Mouse (Mus musculus) midbrain, embryonic 11.5 days (tissue): Measurements from ENCODE around the gene Celf2. TPM values are rescaled to one million over a fixed set of nuclear protein-coding genes. Genes with fewer than 3 reads are reported as not detected.

Source experiments
- ATAC-seq: fragments of 200-750 bp; cut with Nextera tagmentation; 2 replicates; pipeline ENCODE4 v1.8.0; 2017; ENCODE audit warnings: moderate TSS enrichment, moderate library complexity; ENCODE audit not compliant: low FRiP score
- DNase-seq: peaks from one replicate; pipeline ENCODE4 v3.0.0; 2015; ENCODE audit warnings: low spot score; ENCODE audit errors: missing footprints
- H3K27ac ChIP-seq: fragments of 300-500 bp; sonication (generic); 2 replicates; pipeline ENCODE4 v1.5.1; 2014; ENCODE audit warnings: low read depth, low read length
- H3K27me3 ChIP-seq: fragments of 300-500 bp; sonication (generic); 2 replicates; pipeline ENCODE4 v1.6.1; 2014; ENCODE audit warnings: mild to moderate bottlenecking, low read length, moderate library complexity, mixed read lengths; ENCODE audit not compliant: control insufficient read depth, insufficient read depth
- H3K36me3 ChIP-seq: fragments of 300-500 bp; sonication (generic); 2 replicates; pipeline ENCODE4 v1.6.1; 2014; ENCODE audit warnings: mild to moderate bottlenecking, low read length, moderate library complexity, mixed read lengths; ENCODE audit not compliant: control insufficient read depth, insufficient read depth
- H3K4me1 ChIP-seq: fragments of 300-500 bp; sonication (generic); 2 replicates; pipeline ENCODE4 v1.6.1; 2014; ENCODE audit warnings: low read length; ENCODE audit not compliant: control insufficient read depth, insufficient read depth
- H3K4me2 ChIP-seq: fragments of 300-500 bp; sonication (generic); 2 replicates; pipeline ENCODE4 v1.6.1; 2014; ENCODE audit warnings: mild to moderate bottlenecking, moderate library complexity
- H3K4me3 ChIP-seq: fragments of 300-500 bp; sonication (generic); 2 replicates; pipeline ENCODE4 v1.5.1; 2014; ENCODE audit warnings: low read depth, low read length
- H3K9ac ChIP-seq: fragments of 300-500 bp; sonication (generic); 2 replicates; pipeline ENCODE4 v1.6.1; 2014; ENCODE audit warnings: low read length
- H3K9me3 ChIP-seq: fragments of 300-500 bp; sonication (generic); 2 replicates; pipeline ENCODE4 v1.6.1; 2016; ENCODE audit warnings: low read length; ENCODE audit not compliant: control insufficient read depth
- WGBS: fragments of 180-500 bp; shearing (Covaris S2); extraction: QIAGEN DNeasy Blood & Tissue Kit; methylation state at CpG from one replicate; pipeline ENCODE4 v1.1.7; 2014; 5-methylcytosine and 5-hydroxymethylcytosine counted together
- polyA plus RNA-seq: library from polyadenylated mRNA; unstranded; fragments of >200 nt; fragmentation: Nextera tagmentation; extraction: Ambion mirVana; gene quantifications from 2 replicates; pipeline ENCODE4 v1.2.1, GENCODE M21; 2014

The Celf2 gene
- polyA plus RNA-seq, 1 experiment from 2014 or later, result 92.7 TPM

GRCm38 (mm10) chr2:6647028-6647427 lies 862.3 kb downstream of the Celf2 start:
- ATAC-seq, result no peak
- no peaks in the 10 kb centered on the region for H3K9me3 ChIP-seq
- 93% methylated on average over 4 of the region's 4 CpGs for WGBS
- no peaks in the 10 kb centered on the region for H3K27me3 ChIP-seq
- DNase-seq, result no peak
- no peak overlapping the region for H3K4me2 ChIP-seq
- H3K4me3 ChIP-seq, result no peak overlapping the region
- H3K9ac ChIP-seq, result no peak overlapping the region
- H3K27ac ChIP-seq, result no peak overlapping the region
- H3K36me3 ChIP-seq, result no peaks in the 10 kb centered on the region
- H3K4me1 ChIP-seq, result no peaks in the 10 kb centered on the region

GRCm38 (mm10) chr2:6646325-6646724 lies 863.0 kb downstream of the Celf2 start:
- Histone ChIP-seq H3K27ac (no peak overlapping the region), H3K4me1 (no peaks in the 10 kb centered on the region), H3K9me3 (no peaks in the 10 kb centered on the region), H3K36me3 (no peaks in the 10 kb centered on the region), H3K4me2 (no peak overlapping the region), H3K4me3 (no peak overlapping the region), H3K27me3 (no peaks in the 10 kb centered on the region), H3K9ac (no peak overlapping the region)
- DNase-seq, result no peak
- no peak for ATAC-seq
- 85% methylated on average over 3 of the region's 3 CpGs for WGBS

GRCm38 (mm10) chr2:6642222-6642850 lies 867.0 kb downstream of the Celf2 start:
- DNase-seq (no peak), ATAC-seq (no peak)
- H3K27me3 ChIP-seq, result no peaks in the 10 kb centered on the region
- H3K9ac ChIP-seq, result no peak overlapping the region
- H3K4me2 ChIP-seq, result no peak overlapping the region
- WGBS, result 82% methylated on average over 3 of the region's 3 CpGs
- H3K36me3 ChIP-seq, result no peaks in the 10 kb centered on the region
- no peaks in the 10 kb centered on the region for H3K4me1 ChIP-seq
- H3K27ac ChIP-seq, result no peak overlapping the region
- no peak overlapping the region for H3K4me3 ChIP-seq
- H3K9me3 ChIP-seq, result no peaks in the 10 kb centered on the region

GRCm38 (mm10) chr2:6639370-6639769 lies 870.0 kb downstream of the Celf2 start:
- ATAC-seq (no peak), DNase-seq (no peak)
- Histone ChIP-seq H3K27me3 (no peaks in the 10 kb centered on the region), H3K4me2 (no peak overlapping the region), H3K36me3 (no peaks in the 10 kb centered on the region), H3K4me1 (no peaks in the 10 kb centered on the region), H3K27ac (no peak overlapping the region), H3K9ac (no peak overlapping the region), H3K9me3 (no peaks in the 10 kb centered on the region), H3K4me3 (no peak overlapping the region)
- 90% methylated on average over 6 of the region's 6 CpGs for WGBS

- no peaks in the 10 kb centered on the region for H3K36me3 ChIP-seq
- H3K9me3 ChIP-seq, result no peaks in the 10 kb centered on the region
- no peak overlapping the region for H3K9ac ChIP-seq
- H3K4me1 ChIP-seq, result no peaks in the 10 kb centered on the region
- H3K4me2 ChIP-seq, result no peak overlapping the region
- no peak for DNase-seq
- no peak overlapping the region for H3K4me3 ChIP-seq
- WGBS, result 86% methylated on average over 2 of the region's 2 CpGs
- no peak overlapping the region for H3K27ac ChIP-seq
- H3K27me3 ChIP-seq, result no peaks in the 10 kb centered on the region
- no peak for ATAC-seq
Measured at GRCm38 (mm10) chr2:6637147-6637546, 872.2 kb downstream of the Celf2 start.

GRCm38 (mm10) chr2:6634899-6635298 lies 874.5 kb downstream of the Celf2 start:
- no peak for DNase-seq
- H3K4me3 ChIP-seq, result no peak overlapping the region
- no peak overlapping the region for H3K9ac ChIP-seq
- no peak overlapping the region for H3K4me2 ChIP-seq
- no peaks in the 10 kb centered on the region for H3K4me1 ChIP-seq
- H3K27ac ChIP-seq, result no peak overlapping the region
- no peaks in the 10 kb centered on the region for H3K9me3 ChIP-seq
- no peaks in the 10 kb centered on the region for H3K36me3 ChIP-seq
- ATAC-seq, result no peak
- H3K27me3 ChIP-seq, result no peaks in the 10 kb centered on the region
- WGBS, result 91% methylated on average over 6 of the region's 6 CpGs

- Histone ChIP-seq H3K9me3 (no peaks in the 10 kb centered on the region), H3K4me3 (no peak overlapping the region), H3K9ac (no peak overlapping the region), H3K36me3 (no peaks in the 10 kb centered on the region), H3K27ac (no peak overlapping the region), H3K4me1 (no peaks in the 10 kb centered on the region), H3K4me2 (no peak overlapping the region), H3K27me3 (no peaks in the 10 kb centered on the region)
- DNase-seq, result no peak
- ATAC-seq, result no peak
- 85% methylated on average over 1 of the region's 1 CpGs for WGBS
Measured at GRCm38 (mm10) chr2:6633115-6633514, 876.2 kb downstream of the Celf2 start.

GRCm38 (mm10) chr2:6623802-6624201 lies 885.6 kb downstream of the Celf2 start:
- DNase-seq (no peak), ATAC-seq (no peak)
- H3K4me3 ChIP-seq, result no peak overlapping the region
- no peaks in the 10 kb centered on the region for H3K4me1 ChIP-seq
- H3K9ac ChIP-seq, result no peak overlapping the region
- no peaks in the 10 kb centered on the region for H3K9me3 ChIP-seq
- no peak overlapping the region for H3K4me2 ChIP-seq
- no peaks in the 10 kb centered on the region for H3K36me3 ChIP-seq
- H3K27ac ChIP-seq, result no peak overlapping the region
- 74% methylated on average over 4 of the region's 4 CpGs for WGBS
- no peaks in the 10 kb centered on the region for H3K27me3 ChIP-seq

- H3K4me2 ChIP-seq, result no peak overlapping the region
- no peak for ATAC-seq
- H3K9ac ChIP-seq, result no peak overlapping the region
- H3K4me3 ChIP-seq, result no peak overlapping the region
- H3K27me3 ChIP-seq, result no peaks in the 10 kb centered on the region
- DNase-seq, result no peak
- 85% methylated on average over 5 of the region's 5 CpGs for WGBS
- H3K9me3 ChIP-seq, result no peaks in the 10 kb centered on the region
- no peak overlapping the region for H3K27ac ChIP-seq
- no peaks in the 10 kb centered on the region for H3K4me1 ChIP-seq
- H3K36me3 ChIP-seq, result no peaks in the 10 kb centered on the region
Measured at GRCm38 (mm10) chr2:6622082-6622481, 887.3 kb downstream of the Celf2 start.
